Mouse (Mus musculus): Measurements from ENCODE around the gene Olfml2b.

DNA sequence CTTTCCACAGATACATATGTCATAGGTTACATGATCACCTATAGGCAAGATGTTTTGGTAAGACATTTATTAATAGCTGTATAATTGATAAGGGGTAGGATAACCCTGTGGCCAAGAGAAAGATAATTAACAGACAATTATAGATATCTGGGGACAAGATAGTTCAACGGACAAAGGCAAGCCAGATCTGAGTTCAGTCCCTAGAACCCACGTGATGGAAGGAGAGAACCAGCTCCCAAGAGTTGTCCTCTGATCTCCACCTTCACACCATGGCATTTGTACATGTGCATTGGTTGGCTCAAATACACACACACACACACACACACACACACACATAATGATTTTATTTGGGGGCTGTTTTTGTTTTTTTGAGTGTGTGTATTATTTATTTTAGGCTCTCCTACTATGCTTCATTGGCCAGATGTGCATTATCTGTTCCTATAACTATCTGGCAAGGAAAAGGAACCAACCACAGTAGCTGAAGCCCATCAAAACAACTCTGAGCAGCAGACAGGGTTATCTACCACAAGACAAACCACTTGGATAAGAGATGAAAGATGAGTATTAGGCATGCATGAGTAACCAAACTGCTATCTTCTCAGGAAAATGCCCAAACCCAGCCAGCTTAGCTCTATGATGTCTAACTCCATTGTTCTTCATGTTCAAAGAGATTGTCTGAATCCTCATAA, 24.5 kb upstream of the Olfml2b start:
- TF ChIP-seq CHD2 (IDR thresholded peaks at IDR 0.05; ENCODE audit: low read depth, low read length) (no peak), MAFK (IDR thresholded peaks at IDR 0.05; ENCODE audit: insufficient read depth, low read depth, low read length) (no peak)

All from ES-E14 (cell line).